Mouse (Mus musculus) myocyte (in vitro differentiated cells): Measurements from ENCODE around the gene Cd248.

ENCODE experiments used
- CEBPB ChIP-seq: IDR thresholded peaks from 2 replicates; pipeline ENCODE4 v1.6.1; 2011; ENCODE audit warnings: mild to moderate bottlenecking, moderate library complexity; ENCODE audit not compliant: poor library complexity, insufficient read depth, severe bottlenecking
- E2F4 ChIP-seq: IDR thresholded peaks from one replicate; pipeline ENCODE4 v1.6.1; 2011; ENCODE audit warnings: mild to moderate bottlenecking, control low read depth, moderate library complexity; ENCODE audit not compliant: insufficient read depth
- MAX ChIP-seq: IDR thresholded peaks from one replicate; pipeline ENCODE4 v1.6.1; 2011; ENCODE audit warnings: low read depth, mild to moderate bottlenecking, control low read depth
- MYOD1 ChIP-seq, 3 experiments: IDR thresholded peaks; one replicate each; pipeline ENCODE4 v1.6.1; 2011; ENCODE audit warnings: control low read depth in 2 of 3, low read depth in 2 of 3, mild to moderate bottlenecking in 2 of 3, moderate library complexity in 1 of 3; ENCODE audit not compliant: insufficient read length in 2 of 3, control insufficient read depth in 1 of 3
- MYOG ChIP-seq, 3 experiments: IDR thresholded peaks; one replicate each; pipeline ENCODE4 v1.6.1; 2011; ENCODE audit warnings: control low read depth in 2 of 3, low read depth in 2 of 3, mild to moderate bottlenecking in 2 of 3; ENCODE audit not compliant: insufficient read length in 2 of 3, control insufficient read depth in 1 of 3, insufficient read depth in 1 of 3
- POLR2A ChIP-seq: IDR thresholded peaks from one replicate; pipeline ENCODE4 v1.6.1; 2011; ENCODE audit warnings: low read depth, mild to moderate bottlenecking, control low read depth, moderate library complexity; ENCODE audit not compliant: insufficient read length
- POLR2AphosphoS2 ChIP-seq: IDR thresholded peaks from one replicate; pipeline ENCODE4 v1.6.1; 2011; ENCODE audit warnings: low read depth, control low read depth; ENCODE audit not compliant: insufficient read length
- REST ChIP-seq: IDR thresholded peaks from one replicate; pipeline ENCODE4 v1.6.1; 2011; ENCODE audit warnings: mild to moderate bottlenecking, control low read depth, moderate library complexity; ENCODE audit not compliant: insufficient read depth, insufficient read length
- TCF12 ChIP-seq: IDR thresholded peaks from one replicate; pipeline ENCODE4 v1.6.1; 2011; ENCODE audit warnings: mild to moderate bottlenecking, control low read depth; ENCODE audit not compliant: poor library complexity, insufficient read depth, severe bottlenecking
- USF1 ChIP-seq: IDR thresholded peaks from one replicate; pipeline ENCODE4 v1.6.1; 2011; ENCODE audit warnings: low read depth, mild to moderate bottlenecking, control low read depth, moderate library complexity

DNA sequence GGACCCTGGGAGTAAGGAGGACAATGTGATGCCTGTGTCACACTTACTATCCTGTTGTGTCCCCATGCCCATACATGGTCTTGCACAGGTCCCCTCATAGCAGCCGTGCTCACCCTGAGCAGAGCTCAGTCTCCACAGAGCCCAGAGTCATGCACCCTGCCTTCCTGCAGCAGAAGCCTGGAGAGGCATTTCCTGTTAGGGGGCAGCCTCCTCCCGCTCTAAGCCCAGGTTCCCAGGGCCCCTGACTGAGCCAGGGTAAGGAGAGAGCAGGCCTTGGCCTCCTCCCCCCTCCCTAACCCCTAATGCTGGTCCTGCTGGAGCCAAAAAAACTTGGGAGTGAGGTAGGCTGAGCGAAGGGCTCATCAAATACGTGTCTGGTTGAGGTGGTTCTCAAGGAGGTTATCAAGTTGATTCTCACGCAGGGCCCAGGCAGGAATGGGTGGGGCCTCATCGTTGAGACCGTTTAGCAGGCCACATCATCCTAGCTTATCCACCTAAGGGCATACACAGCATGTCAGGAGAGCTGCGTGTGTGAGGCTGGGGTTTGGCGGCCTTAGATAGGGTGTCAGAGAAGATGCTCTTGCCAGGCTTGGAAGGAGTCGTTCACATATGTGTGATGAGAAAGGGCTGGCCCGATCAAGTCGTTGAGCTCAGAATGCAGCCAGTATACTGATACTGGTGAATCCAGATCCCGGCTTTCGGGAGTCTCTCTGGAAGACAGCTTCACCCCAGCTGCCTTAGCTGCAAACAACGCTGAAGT lies 658 bp upstream of the Cd248 start:
- TF ChIP-seq POLR2A, result no peak
- no peak for TF ChIP-seq E2F4
- TF ChIP-seq USF1, result no peak
- no peak for TF ChIP-seq TCF12
- TF ChIP-seq CEBPB, result no peak
- no peak for TF ChIP-seq POLR2AphosphoS2
- no peak for TF ChIP-seq MAX
- no peak for TF ChIP-seq MYOD1 (IDR thresholded peaks at IDR 0.05; ENCODE audit: control insufficient read depth in 1 of 3, insufficient read length in 2 of 3, low read depth in 2 of 3)
- TF ChIP-seq REST, result no peak
- TF ChIP-seq MYOG (IDR thresholded peaks at IDR 0.05; ENCODE audit: control insufficient read depth in 1 of 3, insufficient read depth in 1 of 3, insufficient read length in 2 of 3, low read depth in 2 of 3), result no peak
